Mouse (Mus musculus) spleen, adult 2 months (tissue): ENCODE data around the gene Cabcoco1.

Source experiments
- CTCF ChIP-seq: fragments of 200-500 bp; IDR thresholded peaks from 2 replicates; pipeline ENCODE4 v1.5.1; 2011; ENCODE audit warnings: mild to moderate bottlenecking, inconsistent platforms; ENCODE audit not compliant: insufficient read depth, insufficient read length, insufficient replicate concordance; ENCODE audit errors: extremely low read depth
- POLR2A ChIP-seq: fragments of 200-500 bp; IDR thresholded peaks from 2 replicates; pipeline ENCODE4 v1.6.1; 2011; ENCODE audit warnings: low read depth, low read length, inconsistent platforms

DNA sequence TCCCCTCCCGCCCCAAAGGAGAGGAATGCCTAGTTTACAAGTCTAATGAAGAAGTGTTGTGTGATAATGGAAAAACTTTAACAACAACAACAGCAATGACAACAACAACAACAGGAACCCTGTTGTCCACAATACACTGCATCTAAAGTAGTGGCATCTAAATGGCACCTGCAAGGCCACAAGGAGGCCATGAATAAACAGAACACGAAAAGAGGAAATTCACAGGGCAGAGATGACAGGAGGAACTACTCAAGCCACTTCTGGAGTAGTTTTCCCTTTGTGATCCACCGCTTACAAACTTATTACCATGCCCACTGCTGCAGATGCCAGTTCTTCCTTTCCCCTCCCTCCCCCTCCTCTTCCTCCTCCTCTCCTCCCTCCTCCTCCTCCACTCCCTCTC, 99.0 kb downstream of the Cabcoco1 start:
- no peak for TF ChIP-seq POLR2A
- TF ChIP-seq CTCF, result no peak
